Mouse (Mus musculus) left cerebral cortex, adult 2 months (tissue): ENCODE data around the gene Plekhj1. TPM values are rescaled to one million over a fixed set of nuclear protein-coding genes. Genes with fewer than 3 reads are reported as not detected.
A peak's percentile ranks its signal among the peaks of the same experiment; 100 is the strongest.

ENCODE experiments used
- DNase-seq, 2 experiments: peaks; one replicate each; pipeline ENCODE4 v3.0.0; 2021 to 2022; ENCODE audit warnings: low spot score in 2 of 2, mixed read lengths in 1 of 2; ENCODE audit errors: extremely low spot score in 1 of 2
- H3K27ac ChIP-seq: fragments of 200-600 bp; 2 replicates; pipeline ENCODE4 v1.8.1; 2022
- H3K4me3 ChIP-seq: fragments of 200-600 bp; 2 replicates; pipeline ENCODE4 v1.8.1; 2022
- CTCF ChIP-seq: fragments of 200-600 bp; IDR thresholded peaks from 2 replicates; pipeline ENCODE4 v1.8.1; 2022; ENCODE audit warnings: antibody characterized with exemption, mild to moderate bottlenecking, moderate library complexity
- intact Hi-C: fragments of 180-260 bp; cut with DNase I; formaldehyde crosslinking; loops from one replicate; pipeline ENCODE4 v1.15.1; 2025
- microRNA-seq, 2 experiments: library from miRNA; unstranded; fragments of <30 nt; microRNA quantifications; one replicate each; pipeline ENCODE4 v1.2.0; 2021
- total RNA-seq, 2 experiments: library from RNA; stranded (reverse); gene quantifications; 2 replicates each; pipeline ENCODE4 v1.2.3; 2021

Plekhj1 gene
- total RNA-seq, 2 experiments from 2014 or later: 68.2 to 71.0 TPM

DNA sequence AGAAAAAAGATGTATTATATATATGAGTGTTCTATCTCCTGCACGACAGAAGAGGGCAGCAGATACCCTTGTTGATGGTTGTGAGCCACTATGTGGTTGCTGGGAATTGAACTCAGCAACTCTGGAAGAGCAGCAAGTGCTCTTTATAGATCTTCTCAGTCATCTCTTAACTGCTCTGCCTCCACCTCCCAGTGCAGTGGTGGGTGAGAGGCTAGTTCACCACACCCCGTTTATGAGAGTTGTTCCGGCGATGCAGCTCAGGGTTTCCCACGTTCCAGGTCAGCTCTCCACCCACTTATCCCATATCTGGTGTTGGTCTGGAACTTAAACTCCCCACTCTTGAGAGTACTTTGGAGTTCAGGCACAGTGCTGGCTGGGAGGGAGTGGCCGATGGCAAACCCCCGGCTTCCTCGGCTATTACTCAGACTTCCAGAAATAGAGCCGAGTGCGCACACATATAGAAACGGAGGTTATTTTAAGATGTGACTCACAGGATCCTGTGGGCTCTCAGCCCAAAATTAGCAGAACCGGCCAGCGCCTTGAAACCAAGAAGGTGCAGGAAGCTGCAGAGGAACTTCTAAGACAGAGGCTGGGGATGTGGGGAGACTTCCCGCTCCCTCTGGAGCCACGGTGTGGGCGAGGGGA lies 47.1 kb downstream of the Plekhj1 start:
- no peak overlapping the region; the same call in 1 of the 2 replicates for H3K4me3 ChIP-seq
- peak overlapping the region; percentile 75 for H3K27ac ChIP-seq
- peak; percentile 59 to 67 for DNase-seq
- TF ChIP-seq CTCF: peak; percentile 62
- intact Hi-C loops: loop anchor here (1.0 kb wide), 1 partner anchor 23 kb away; no protein-coding TSS in a partner anchor

DNA sequence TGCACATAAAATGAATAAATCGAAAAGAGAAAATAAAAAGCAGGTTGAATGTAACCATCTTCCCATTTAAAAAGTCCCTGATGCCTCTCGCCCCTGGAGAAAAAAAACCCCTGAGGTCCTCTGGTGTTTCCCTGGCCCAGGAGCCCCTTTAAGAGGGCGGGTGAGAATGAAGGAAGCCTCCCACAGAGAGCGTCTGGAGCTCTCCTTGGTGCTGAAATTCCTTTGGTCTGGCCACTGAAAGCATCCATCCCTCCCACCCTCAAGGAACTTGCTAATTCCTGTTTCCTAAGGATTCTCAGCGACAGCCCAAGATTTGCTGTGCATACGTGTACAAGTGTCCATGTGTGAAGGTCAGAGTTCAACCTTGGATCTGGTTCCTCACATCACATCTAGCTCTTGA lies 49.8 kb downstream of the Plekhj1 start:
- TF ChIP-seq CTCF: no peak
- H3K27ac ChIP-seq: no peak overlapping the region
- intact Hi-C loops: loop anchor here (5.0 kb wide), 3 partner anchors 59 to 244 kb away; partner anchors contain the start of gene Amh
- DNase-seq: no peak
- no peak overlapping the region for H3K4me3 ChIP-seq

GRCm38 (mm10) chr10:80747410-80747809 lies 51.0 kb downstream of the Plekhj1 start:
- intact Hi-C loops: loop anchor here (2.0 to 5.0 kb wide), 4 partner anchors 60 to 245 kb away; partner anchors contain the start of gene Amh
- Histone ChIP-seq H3K4me3 (no peak overlapping the region), H3K27ac (no peak overlapping the region)
- peak; percentile 98 for TF ChIP-seq CTCF
- peak; percentile 75 to 83 for DNase-seq

Small RNAs within 50 kb of the gene (microRNA-seq; reads per million reads assigned to microRNA genes)
- gene Mir1982: 2.7 to 4.8 reads per million in 2 experiments

Other genes starting within 250 kb of the Plekhj1 start
- 10 to 100 TPM; 46.5 to 51.3 TPM for gene Rexo1, start 237.1 kb downstream of the Plekhj1 start, total RNA-seq
- 10 to 100 TPM; 48.2 to 59.7 TPM for gene Klf16, start 221.3 kb downstream of the Plekhj1 start, total RNA-seq
- gene Abhd17a, start 208.3 kb downstream of the Plekhj1 start, total RNA-seq: 100 to 1,000 TPM; 185 to 191 TPM
- 10 to 100 TPM; 41.5 to 44.8 TPM for gene Scamp4, start 195.8 kb downstream of the Plekhj1 start, total RNA-seq
- gene Adat3, start 195.7 kb downstream of the Plekhj1 start, total RNA-seq: 1 to 10 TPM; 1.3 to 5.6 TPM
- 1 to 10 TPM; 2.7 to 4.2 TPM for gene Gm49322, start 192.6 kb downstream of the Plekhj1 start, total RNA-seq
- 100 to 1,000 TPM; 244 to 251 TPM for gene Csnk1g2, start 175.8 kb downstream of the Plekhj1 start, total RNA-seq
- 10 to 100 TPM; 85.1 to 96.7 TPM for gene Btbd2, start 141.6 kb downstream of the Plekhj1 start, total RNA-seq
- gene Mknk2, start 120.5 kb downstream of the Plekhj1 start, total RNA-seq: 10 to 100 TPM; 42.8 to 48.8 TPM
- 10 to 100 TPM; 13.6 to 15.5 TPM for gene Mob3a, start 96.6 kb downstream of the Plekhj1 start, total RNA-seq
- gene Izumo4, start 96.4 kb downstream of the Plekhj1 start, total RNA-seq: 10 to 100 TPM; 45.0 to 46.0 TPM
- 100 to 1,000 TPM; 150 to 151 TPM for gene Ap3d1, start 56.4 kb downstream of the Plekhj1 start, total RNA-seq
- 10 to 100 TPM; 64.6 to 75.3 TPM for gene Dot1l, start 43.4 kb downstream of the Plekhj1 start, total RNA-seq
- gene Sf3a2, start 428 bp downstream of the Plekhj1 start, total RNA-seq: 10 to 100 TPM; 42.0 to 48.7 TPM
- gene Amh, start 6.6 kb upstream of the Plekhj1 start, total RNA-seq: 1 to 10 TPM; 1.9 to 3.8 TPM
- 1 to 10 TPM; 5.9 to 7.4 TPM for gene Jsrp1, start 14.9 kb upstream of the Plekhj1 start, total RNA-seq
- gene Oaz1, start 28.0 kb upstream of the Plekhj1 start, total RNA-seq: 100 to 1,000 TPM; 476 to 536 TPM
- 10 to 100 TPM; 38.3 to 42.8 TPM for gene Lingo3, start 45.4 kb upstream of the Plekhj1 start, total RNA-seq
- 10 to 100 TPM; 40.0 to 43.2 TPM for gene Lsm7, start 56.6 kb upstream of the Plekhj1 start, total RNA-seq
- 10 to 100 TPM; 55.6 to 62.5 TPM for gene Sppl2b, start 56.6 kb upstream of the Plekhj1 start, total RNA-seq
- under 1 TPM; 0.18 to 0.19 TPM for gene Tmprss9, start 73.2 kb upstream of the Plekhj1 start, total RNA-seq
- 100 to 1,000 TPM; 136 to 138 TPM for gene Timm13, start 102.3 kb upstream of the Plekhj1 start, total RNA-seq
- 10 to 100 TPM; 20.0 to 20.3 TPM for gene Lmnb2, start 119.6 kb upstream of the Plekhj1 start, total RNA-seq
- 10 to 100 TPM; 24.0 to 36.0 TPM for gene Gadd45b, start 131.4 kb upstream of the Plekhj1 start, total RNA-seq
- 100 to 1,000 TPM in 1 of 2 experiments, 10 to 100 TPM in 1; 66.6 to 111 TPM for gene Gng7, start 216.3 kb upstream of the Plekhj1 start, total RNA-seq
- 100 to 1,000 TPM; 100 to 116 TPM for gene Diras1, start 227.0 kb upstream of the Plekhj1 start, total RNA-seq
- 10 to 100 TPM; 61.3 to 62.5 TPM for gene Slc39a3, start 238.8 kb upstream of the Plekhj1 start, total RNA-seq